Comparison of ENCODE assay signal across 8 mouse cellular contexts in genomic region chr5:113490467-113491260, GRCm38 (mm10). TPM values are rescaled to one million over a fixed set of nuclear protein-coding genes. Genes with fewer than 3 reads are reported as not detected.
DNase-seq lines count a peak whose midpoint lies in the region; ATAC-seq and TF ChIP-seq lines count a peak whose summit lies in the region.

No protein-coding gene starts in this region.

- peaks cover 0 to 7% of the 10 kb centered on the region in 2 experiments; a peak in 1 of 4 replicates for H3K4me1 ChIP-seq in ES-E14 (ENCODE audit: control insufficient read depth in 2 of 2, insufficient read depth in 2 of 2, low read length in 2 of 2, poor library complexity in 1 of 2)
- peaks cover 2% of the 10 kb centered on the region; the same call in 1 of the 2 replicates for H3K4me1 ChIP-seq in embryonic facial prominence, embryonic 11.5 days (ENCODE audit: control insufficient read depth, insufficient read depth, low read length)
- no peaks in the 10 kb centered on the region for H3K4me1 ChIP-seq in heart, postnatal 0 days (ENCODE audit: control insufficient read depth, insufficient read depth)
- peaks cover 44% of the 10 kb centered on the region for H3K4me1 ChIP-seq in midbrain, embryonic 13.5 days (replicated peaks)

- no peaks in the 10 kb centered on the region for H3K9me3 ChIP-seq in ES-E14 (ENCODE audit: control insufficient read depth, insufficient read depth, low read depth, low read length)
- no peaks in the 10 kb centered on the region for H3K9me3 ChIP-seq in embryonic facial prominence, embryonic 11.5 days (replicated peaks; ENCODE audit: control insufficient read depth, low read length)
- H3K9me3 ChIP-seq in heart, postnatal 0 days (replicated peaks; ENCODE audit: control insufficient read depth, low read length): no peaks in the 10 kb centered on the region
- H3K9me3 ChIP-seq in midbrain, embryonic 13.5 days: no peaks in the 10 kb centered on the region

- TF ChIP-seq CTCF in heart, postnatal 0 days (IDR thresholded peaks at IDR 0.05; ENCODE audit: low read depth): no peak

- no peak overlapping the region for H3K27ac ChIP-seq in ES-E14 (ENCODE audit: insufficient read depth, low read depth, low read length, poor library complexity, severe bottlenecking)
- H3K27ac ChIP-seq in embryonic facial prominence, embryonic 11.5 days (replicated peaks; ENCODE audit: low read depth, low read length): no peak overlapping the region
- no peak overlapping the region for H3K27ac ChIP-seq in heart, postnatal 0 days (ENCODE audit: low read depth)
- H3K27ac ChIP-seq in midbrain, embryonic 13.5 days: peak overlapping the region; percentile 83

- no peak for TF ChIP-seq EP300 in heart, postnatal 0 days (IDR thresholded peaks at IDR 0.05; ENCODE audit: low read depth)

- peak overlapping the region; percentile 60 to 66 for H3K4me3 ChIP-seq in ES-E14 (ENCODE audit: insufficient read depth in 1 of 2, low read depth in 1 of 2, low read length in 2 of 2, poor library complexity in 1 of 2, severe bottlenecking in 1 of 2)
- peak overlapping the region; percentile 48 for H3K4me3 ChIP-seq in embryonic facial prominence, embryonic 11.5 days (ENCODE audit: low read depth, low read length)
- peak overlapping the region; percentile 49 for H3K4me3 ChIP-seq in heart, postnatal 0 days (ENCODE audit: low read depth, low read length)
- H3K4me3 ChIP-seq in midbrain, embryonic 13.5 days (replicated peaks): peak overlapping the region; percentile 69

- ATAC-seq in embryonic facial prominence, embryonic 11.5 days (replicated peaks; ENCODE audit: insufficient number of reproducible peaks, low FRiP score, low TSS enrichment, low read depth): peak; percentile 81
- ATAC-seq in heart, postnatal 0 days (ENCODE audit: insufficient read depth, low read depth): peak; percentile 63; the same call in 1 of the 2 replicates
- peak; percentile 90 for ATAC-seq in midbrain, embryonic 13.5 days

- WGBS in embryonic facial prominence, embryonic 11.5 days: 2% methylated on average over 50 of the region's 63 CpGs
- 2% methylated on average over 53 of the region's 63 CpGs for WGBS in heart, postnatal 0 days
- 2% methylated on average over 57 of the region's 63 CpGs for WGBS in midbrain, embryonic 13.5 days

- peaks cover 8% of the 10 kb centered on the region for H3K27me3 ChIP-seq in embryonic facial prominence, embryonic 11.5 days (ENCODE audit: control insufficient read depth, insufficient read depth, low read length)
- H3K27me3 ChIP-seq in heart, postnatal 0 days (ENCODE audit: control insufficient read depth, insufficient read depth, low read length): peaks cover 26% of the 10 kb centered on the region
- H3K27me3 ChIP-seq in midbrain, embryonic 13.5 days: peaks cover 10% of the 10 kb centered on the region

- H3K4me2 ChIP-seq in embryonic facial prominence, embryonic 11.5 days (ENCODE audit: low read depth, low read length): peak overlapping the region; percentile 95
- peak overlapping the region; percentile 75 for H3K4me2 ChIP-seq in heart, postnatal 0 days (ENCODE audit: low read depth, low read length)
- H3K4me2 ChIP-seq in midbrain, embryonic 13.5 days (replicated peaks): peak overlapping the region; percentile 91

- in situ Hi-C loops in ES-E14 (cut with MboI; ENCODE audit: low sequenced_read_pairs in 2 of 2, unreplicated experiment in 2 of 2): no loop called here

- no peaks in the 10 kb centered on the region for H3K36me3 ChIP-seq in ES-E14 (ENCODE audit: control insufficient read depth, insufficient read depth, low read length, poor library complexity, severe bottlenecking)
- H3K36me3 ChIP-seq in embryonic facial prominence, embryonic 11.5 days (replicated peaks; ENCODE audit: control insufficient read depth, insufficient read depth, low read depth, low read length): no peaks in the 10 kb centered on the region
- H3K36me3 ChIP-seq in heart, postnatal 0 days (replicated peaks; ENCODE audit: control insufficient read depth, insufficient read depth, low read length): no peaks in the 10 kb centered on the region
- no peaks in the 10 kb centered on the region for H3K36me3 ChIP-seq in midbrain, embryonic 13.5 days

- DNase-seq in ES-E14 (ENCODE audit: low read depth, low spot score) (no peak), WW6 (ENCODE audit: low read depth, low spot score) (peak; percentile 42)
- DNase-seq in embryonic facial prominence, embryonic 11.5 days (ENCODE audit: low spot score): peak; percentile 67
- DNase-seq in heart, postnatal 0 days (ENCODE audit: low spot score): no peak
- DNase-seq in layer of hippocampus, postnatal 36 days: peak; percentile 68 to 71
- DNase-seq in urinary bladder, postnatal 25 days (ENCODE audit: low spot score): peak; percentile 15
- DNase-seq in thymus, postnatal 36 days: no peak

- H3K9ac ChIP-seq in ES-E14 (ENCODE audit: insufficient read depth, low read depth, low read length, poor library complexity, severe bottlenecking): peak overlapping the region; percentile 48
- peak overlapping the region; percentile 71 for H3K9ac ChIP-seq in embryonic facial prominence, embryonic 11.5 days (replicated peaks; ENCODE audit: low read length)
- peak overlapping the region; percentile 54 for H3K9ac ChIP-seq in heart, postnatal 0 days (replicated peaks; ENCODE audit: low read depth, low read length)
- peak overlapping the region; percentile 89 for H3K9ac ChIP-seq in midbrain, embryonic 13.5 days (replicated peaks)

TF ChIP-seq in ES-E14, 5 proteins besides CTCF, POLR2A, EP300 and RAD21:
- TF ChIP-seq MAFK (IDR thresholded peaks at IDR 0.05; ENCODE audit: insufficient read depth, low read depth, low read length): no peak
- no peak for TF ChIP-seq HCFC1 (IDR thresholded peaks at IDR 0.05; ENCODE audit: borderline replicate concordance, insufficient read depth, low read length)
- TF ChIP-seq CHD2 (IDR thresholded peaks at IDR 0.05; ENCODE audit: low read depth, low read length): no peak
- no peak for TF ChIP-seq ZNF384 (IDR thresholded peaks at IDR 0.05; ENCODE audit: low read depth, low read length)
- TF ChIP-seq ZC3H11A (IDR thresholded peaks at IDR 0.05; ENCODE audit: borderline replicate concordance, low read depth, low read length): no peak

RNA-seq across cellular contexts. Expression of gene Wscd2, which starts 0.5 kb away (rescaled TPM):
- 2.6 and 3.4 TPM in 2 replicates for total RNA-seq in ES-E14 (2012; rRNA removed)
- polyA plus RNA-seq in embryonic facial prominence, embryonic 11.5 days (2014; fragmentation: Nextera tagmentation; extraction: Ambion mirVana): 2.2 and 2.7 TPM in 2 replicates
- total RNA-seq in heart, postnatal 0 days (2014; rRNA removed; ENCODE audit: low replicate concordance): 0.73 and 4.5 TPM in 2 replicates
- polyA plus RNA-seq in heart, postnatal 0 days (2015; fragmentation: Nextera tagmentation; extraction: Ambion mirVana): 0.27 and 0.34 TPM in 2 replicates
- 10 to 100 TPM; 83.5 to 86.8 TPM for total RNA-seq in layer of hippocampus, postnatal 36 days (2021)
- 9.4 and 10.6 TPM in 2 replicates for polyA plus RNA-seq in midbrain, embryonic 13.5 days (2015; fragmentation: Nextera tagmentation; extraction: Ambion mirVana)

Comparison
In these comparisons a context has a peak if more than half of its experiments do, and no peak if none do; other contexts are left out.
1. DNase-seq: peak in WW6 (single experiment), embryonic facial prominence, embryonic 11.5 days (single experiment), layer of hippocampus, postnatal 36 days (2 of 2) and urinary bladder, postnatal 25 days (single experiment); none in ES-E14 (single experiment), heart, postnatal 0 days (single experiment) and thymus, postnatal 36 days (0 of 2).
2. RNA of gene Wscd2, which starts 0.5 kb away (total RNA-seq): 83.5 to 86.8 TPM in layer of hippocampus, postnatal 36 days; 0.73 to 4.5 TPM in heart, postnatal 0 days and 2.6 to 3.4 TPM in ES-E14; every median in the first group is over 10 times any median in the second.
3. Peak in every context shown above with its lines, with median percentiles within 50 percentile points of each other: H3K4me3 ChIP-seq, H3K9ac ChIP-seq, ATAC-seq and H3K4me2 ChIP-seq.